In the genomic region with DNA sequence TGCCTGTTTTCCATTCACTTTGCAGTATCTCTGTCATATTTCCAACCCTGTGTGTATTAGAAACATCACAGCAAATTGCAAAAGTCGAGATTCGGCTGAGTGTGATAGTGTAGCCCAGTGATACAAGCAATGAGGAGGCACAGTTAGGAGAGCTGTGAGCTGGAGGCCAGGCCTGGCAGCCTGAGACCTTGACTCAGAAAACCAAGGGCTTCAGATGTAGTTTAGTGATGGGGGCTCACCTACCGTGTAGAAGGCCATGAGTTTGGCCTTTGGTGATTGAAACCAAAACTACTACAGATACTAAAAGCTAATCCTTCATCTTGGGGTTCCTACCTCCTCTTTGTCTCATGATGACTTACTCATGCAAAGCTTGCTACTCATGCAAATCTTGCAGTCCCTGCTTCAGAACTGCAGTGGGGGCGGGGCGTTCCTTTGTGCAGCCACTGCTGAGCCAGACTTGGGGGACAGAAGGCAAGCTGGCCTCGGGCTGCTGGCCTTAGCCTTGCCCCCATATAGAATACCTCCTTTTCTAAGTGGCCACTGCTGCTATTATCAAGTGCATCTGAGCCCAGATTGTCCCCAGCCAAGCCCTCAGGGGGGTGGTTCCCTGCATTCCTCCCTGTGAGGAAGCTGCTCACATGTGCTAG, we compare ENCODE assay signal across 16 mouse cellular contexts.
DNase-seq lines count a peak whose midpoint lies in the region; ATAC-seq lines count a peak whose summit lies in the region.
"Had no signal": no experiment of that assay in that cellular context is flagged by ENCODE, and none has a peak within 500 bp of the region (broad histone marks: within the 10 kb centered on the region; RNA-seq: fewer than 3 reads in every experiment).

No protein-coding gene starts in this region.

- H3K4me2 ChIP-seq in hindbrain, embryonic 14.5 days (replicated peaks), result no peak overlapping the region
- H3K4me2 ChIP-seq: limb, embryonic 12.5 days; lung, embryonic 14.5 days had no signal

- no peaks in the 10 kb centered on the region for H3K36me3 ChIP-seq in hindbrain, embryonic 14.5 days (replicated peaks; ENCODE audit: control insufficient read depth, insufficient read depth)
- H3K36me3 ChIP-seq: heart, embryonic 10.5 days; limb, embryonic 12.5 days had no signal

- DNase-seq in heart, adult 11 months, result peak; percentile 80
- no peak for DNase-seq in heart, adult 18-20 months
- peak; percentile 38 for DNase-seq in thymus, postnatal 4 days
- DNase-seq in thymus, postnatal 25 days, result no peak
- no peak for DNase-seq in hindbrain, embryonic 14.5 days (ENCODE audit: low spot score)
- no peak for DNase-seq in ovary, postnatal 36 days (ENCODE audit: low spot score)
- DNase-seq in gastrocnemius, postnatal 36 days, result no peak
- DNase-seq: cerebellum, adult 11-12 months; heart, postnatal 36 days; kidney, adult 11 months; lung, embryonic 14.5 days; thymus, adult 2 months had no signal

- no peak overlapping the region for H3K4me3 ChIP-seq in hindbrain, embryonic 14.5 days (replicated peaks; ENCODE audit: low read length)
- H3K4me3 ChIP-seq: heart, embryonic 10.5 days; limb, embryonic 12.5 days had no signal

- H3K9me3 ChIP-seq in hindbrain, embryonic 14.5 days (ENCODE audit: control insufficient read depth, low read length), result no peaks in the 10 kb centered on the region
- H3K9me3 ChIP-seq: heart, embryonic 10.5 days; limb, embryonic 12.5 days had no signal

- 56% methylated on average over 6 of the region's 6 CpGs for WGBS in hindbrain, embryonic 14.5 days

- no peaks in the 10 kb centered on the region for H3K27me3 ChIP-seq in hindbrain, embryonic 14.5 days (ENCODE audit: control insufficient read depth, insufficient read depth, low read length)
- H3K27me3 ChIP-seq: limb, embryonic 12.5 days had no signal

- no peak overlapping the region for H3K9ac ChIP-seq in hindbrain, embryonic 14.5 days
- H3K9ac ChIP-seq: limb, embryonic 12.5 days; lung, embryonic 14.5 days had no signal

- ATAC-seq in hindbrain, embryonic 14.5 days (ENCODE audit: low FRiP score), result 0 out of 2 replicates have a peak, but pooled peaks have one; percentile 24
- no peak for ATAC-seq in granulocyte monocyte progenitor cell, adult 5-6 weeks (replicated peaks; ENCODE audit: poor library complexity, severe bottlenecking)
- ATAC-seq: activated CD4-positive, CD25-positive, alpha-beta regulatory T cell, adult 4 months had no signal

- no peaks in the 10 kb centered on the region for H3K4me1 ChIP-seq in hindbrain, embryonic 14.5 days (replicated peaks; ENCODE audit: control insufficient read depth, insufficient read depth, low read length)

- no peak overlapping the region for H3K27ac ChIP-seq in hindbrain, embryonic 14.5 days
- H3K27ac ChIP-seq: heart, embryonic 10.5 days; limb, embryonic 12.5 days had no signal

- intact Hi-C loops in gastrocnemius, postnatal 36 days (cut with DNase I), result no loop called here

Comparison
In these comparisons a context has a peak if more than half of its experiments do, and no peak if none do; other contexts are left out.
1. DNase-seq: peak in heart, adult 11 months (single experiment) and thymus, postnatal 4 days (single experiment); none in heart, adult 18-20 months (0 of 2), thymus, postnatal 25 days (single experiment), hindbrain, embryonic 14.5 days (single experiment), ovary, postnatal 36 days (single experiment) and gastrocnemius, postnatal 36 days (0 of 2).